Mouse (Mus musculus): ENCODE results near the gene Mcidas. TPM values are rescaled to one million over a fixed set of nuclear protein-coding genes. Genes with fewer than 3 reads are reported as not detected.

The Mcidas gene
- total and polyA plus RNA-seq, 2 experiments from 2014 or later, result not detected

DNA sequence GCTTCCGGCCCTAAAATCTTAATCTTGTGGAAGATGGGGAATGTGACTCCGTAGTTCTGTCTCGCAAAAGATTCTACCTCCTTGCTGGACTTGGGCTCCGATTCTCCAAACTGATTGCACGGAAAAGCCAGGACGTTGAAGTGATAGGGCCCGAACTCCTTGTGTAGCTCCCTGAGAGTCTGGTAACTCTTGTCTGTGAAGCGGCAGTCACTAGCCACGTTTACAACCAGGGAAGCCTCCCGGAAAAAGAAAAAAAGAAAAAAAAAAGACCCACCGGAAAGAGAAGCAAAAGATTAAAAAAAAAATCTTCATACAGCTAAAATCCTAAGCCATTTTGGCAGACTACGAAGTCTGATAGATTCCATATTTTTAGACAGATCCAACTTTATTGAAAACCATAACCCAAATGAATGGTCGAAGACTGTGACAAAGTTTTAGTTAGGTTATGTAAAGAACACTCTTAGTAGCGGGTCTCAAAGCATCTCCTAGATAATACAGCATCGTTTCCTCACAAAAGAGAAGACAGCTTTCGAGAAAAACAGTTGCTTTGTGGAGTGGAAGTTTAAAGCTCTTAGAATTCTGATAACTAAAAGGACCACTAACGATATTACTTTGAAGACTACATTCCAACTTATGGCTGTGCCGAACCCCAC lies 51.9 kb downstream of the Mcidas start:
- H3K4me1 ChIP-seq (ENCODE audit: control insufficient read depth, insufficient read depth), result 0 out of 2 replicates have a peak, but pooled peaks cover 7% of the 10 kb centered on the region
- H3K27me3 ChIP-seq (ENCODE audit: control insufficient read depth, insufficient read depth, low read length), result no peaks in the 10 kb centered on the region
- H3K4me2 ChIP-seq (ENCODE audit: low read depth, low read length), result peak overlapping the region; percentile 65
- peak overlapping the region; percentile 60 for H3K27ac ChIP-seq (ENCODE audit: low read depth)
- 7% methylated on average over 18 of the region's 18 CpGs for WGBS
- TF ChIP-seq EP300 (IDR thresholded peaks at IDR 0.05; ENCODE audit: low read depth) (no peak), CTCF (IDR thresholded peaks at IDR 0.05; ENCODE audit: low read depth) (no peak)
- DNase-seq (ENCODE audit: low spot score) (no peak), ATAC-seq (ENCODE audit: insufficient read depth, low read depth) (no peak)
- peak overlapping the region; percentile 54 for H3K9ac ChIP-seq (replicated peaks; ENCODE audit: low read depth, low read length)
- H3K4me3 ChIP-seq (ENCODE audit: low read depth, low read length), result peak overlapping the region; percentile 61
- H3K36me3 ChIP-seq (replicated peaks; ENCODE audit: control insufficient read depth, insufficient read depth, low read length), result 0 out of 2 replicates have a peak, but pooled peaks cover 4% of the 10 kb centered on the region
- H3K9me3 ChIP-seq (replicated peaks; ENCODE audit: control insufficient read depth, low read length), result no peaks in the 10 kb centered on the region

GRCm38 (mm10) chr13:113046211-113046883 lies 52.7 kb downstream of the Mcidas start, which contains the start of gene Gpx8:
Gpx8 (minus strand) TSS chr13:113046410.
- Histone ChIP-seq H3K9me3 (replicated peaks; ENCODE audit: control insufficient read depth, low read length) (no peaks in the 10 kb centered on the region), H3K27me3 (ENCODE audit: control insufficient read depth, insufficient read depth, low read length) (no peaks in the 10 kb centered on the region), H3K9ac (replicated peaks; ENCODE audit: low read depth, low read length) (peak within 1 kb of the TSS; percentile 54), H3K4me1 (ENCODE audit: control insufficient read depth, insufficient read depth) (0 out of 2 replicates have a peak, but pooled peaks cover 7% of the 10 kb centered on the region), H3K27ac (ENCODE audit: low read depth) (peak within 1 kb of the TSS; percentile 60), H3K36me3 (replicated peaks; ENCODE audit: control insufficient read depth, insufficient read depth, low read length) (0 out of 2 replicates have a peak, but pooled peaks cover 4% of the 10 kb centered on the region), H3K4me3 (ENCODE audit: low read depth, low read length) (peak within 1 kb of the TSS; percentile 61), H3K4me2 (ENCODE audit: low read depth, low read length) (peak within 1 kb of the TSS; percentile 65)
- WGBS, result 5% methylated on average over 21 of the region's 21 CpGs
- TF ChIP-seq EP300 (IDR thresholded peaks at IDR 0.05; ENCODE audit: low read depth), result no peak
- peak; percentile 66 for TF ChIP-seq CTCF (IDR thresholded peaks at IDR 0.05; ENCODE audit: low read depth)
- DNase-seq (ENCODE audit: low spot score) (peak; percentile 79), ATAC-seq (ENCODE audit: insufficient read depth, low read depth) (peak; percentile 91)

GRCm38 (mm10) chr13:113047018-113047417 lies 53.4 kb downstream of the Mcidas start:
- no peak overlapping the region for H3K4me2 ChIP-seq (ENCODE audit: low read depth, low read length)
- DNase-seq (ENCODE audit: low spot score), result no peak
- no peak for TF ChIP-seq EP300 (IDR thresholded peaks at IDR 0.05; ENCODE audit: low read depth)
- TF ChIP-seq CTCF (IDR thresholded peaks at IDR 0.05; ENCODE audit: low read depth), result no peak
- H3K27ac ChIP-seq (ENCODE audit: low read depth), result no peak overlapping the region
- H3K9ac ChIP-seq (replicated peaks; ENCODE audit: low read depth, low read length), result no peak overlapping the region
- H3K9me3 ChIP-seq (replicated peaks; ENCODE audit: control insufficient read depth, low read length), result no peaks in the 10 kb centered on the region
- H3K36me3 ChIP-seq (replicated peaks; ENCODE audit: control insufficient read depth, insufficient read depth, low read length), result 0 out of 2 replicates have a peak, but pooled peaks cover 4% of the 10 kb centered on the region
- no peak for ATAC-seq (ENCODE audit: insufficient read depth, low read depth)
- no peak overlapping the region for H3K4me3 ChIP-seq (ENCODE audit: low read depth, low read length)
- H3K4me1 ChIP-seq (ENCODE audit: control insufficient read depth, insufficient read depth), result 0 out of 2 replicates have a peak, but pooled peaks cover 7% of the 10 kb centered on the region
- no peaks in the 10 kb centered on the region for H3K27me3 ChIP-seq (ENCODE audit: control insufficient read depth, insufficient read depth, low read length)

- ATAC-seq (ENCODE audit: insufficient read depth, low read depth), result no peak
- H3K4me3 ChIP-seq (ENCODE audit: low read depth, low read length), result no peak overlapping the region
- 68% methylated on average over 3 of the region's 3 CpGs for WGBS
- H3K27me3 ChIP-seq (ENCODE audit: control insufficient read depth, insufficient read depth, low read length), result no peaks in the 10 kb centered on the region
- no peak for DNase-seq (ENCODE audit: low spot score)
- TF ChIP-seq CTCF (IDR thresholded peaks at IDR 0.05; ENCODE audit: low read depth), result 0 out of 2 replicates have a peak, but pooled peaks have one; percentile 16
- no peak for TF ChIP-seq EP300 (IDR thresholded peaks at IDR 0.05; ENCODE audit: low read depth)
- no peak overlapping the region for H3K4me2 ChIP-seq (ENCODE audit: low read depth, low read length)
- 0 out of 2 replicates have a peak, but pooled peaks cover 7% of the 10 kb centered on the region for H3K4me1 ChIP-seq (ENCODE audit: control insufficient read depth, insufficient read depth)
- H3K9ac ChIP-seq (replicated peaks; ENCODE audit: low read depth, low read length), result no peak overlapping the region
- H3K9me3 ChIP-seq (replicated peaks; ENCODE audit: control insufficient read depth, low read length), result no peaks in the 10 kb centered on the region
- H3K27ac ChIP-seq (ENCODE audit: low read depth), result no peak overlapping the region
- H3K36me3 ChIP-seq (replicated peaks; ENCODE audit: control insufficient read depth, insufficient read depth, low read length), result 0 out of 2 replicates have a peak, but pooled peaks cover 3% of the 10 kb centered on the region
These were observed 54.0 kb downstream of the Mcidas start for GRCm38 (mm10) chr13:113047647-113048046.

MicroRNAs encoded within 50 kb of the gene (microRNA counts, 519-probe panel; counts per million panel counts)
- microRNA mmu-miR-449a, result not detected
- not detected for microRNA mmu-miR-449b
- not detected for microRNA mmu-miR-449c

Small RNA genes lying within 50 kb of the gene (microRNA-seq; reads per million reads assigned to microRNA genes)
- 27.1 reads per million, percentile 40 among the genes with 10 or more reads in this experiment for gene Mir449a
- gene Mir449b, result not detected
- gene Mir449c, result not detected

Other genes with a start within 250 kb of the Mcidas start
- 88.7 and 129 TPM in 2 replicates for gene Plpp1, start 193.1 kb upstream of the Mcidas start, total RNA-seq (2014; rRNA removed; ENCODE audit: low replicate concordance)
- gene Plpp1, start 193.1 kb upstream of the Mcidas start, polyA plus RNA-seq (2015; fragmentation: Nextera tagmentation; extraction: Ambion mirVana), result 89.4 and 101 TPM in 2 replicates
- gene Mtrex, start 66.4 kb upstream of the Mcidas start, total RNA-seq (2014; rRNA removed; ENCODE audit: low replicate concordance), result 14.3 and 15.5 TPM in 2 replicates
- gene Mtrex, start 66.4 kb upstream of the Mcidas start, polyA plus RNA-seq (2015; fragmentation: Nextera tagmentation; extraction: Ambion mirVana), result 22.3 and 23.4 TPM in 2 replicates
- gene Dhx29, start 66.4 kb upstream of the Mcidas start, total RNA-seq (2014; rRNA removed; ENCODE audit: low replicate concordance), result 6.4 and 15.0 TPM in 2 replicates
- gene Dhx29, start 66.4 kb upstream of the Mcidas start, polyA plus RNA-seq (2015; fragmentation: Nextera tagmentation; extraction: Ambion mirVana), result 12.1 and 13.2 TPM in 2 replicates
- gene Ccno, start 6.0 kb upstream of the Mcidas start, total RNA-seq (2014; rRNA removed; ENCODE audit: low replicate concordance), result 0.23 TPM in 1 of 2 replicates, not detected in the other
- gene Ccno, start 6.0 kb upstream of the Mcidas start, polyA plus RNA-seq (2015; fragmentation: Nextera tagmentation; extraction: Ambion mirVana), result 0.14 and 0.29 TPM in 2 replicates
- not detected in 2 replicates for gene Cdc20b, start 41.3 kb downstream of the Mcidas start, total RNA-seq (2014; rRNA removed; ENCODE audit: low replicate concordance)
- gene Cdc20b, start 41.3 kb downstream of the Mcidas start, polyA plus RNA-seq (2015; fragmentation: Nextera tagmentation; extraction: Ambion mirVana), result not detected in 2 replicates
- 26.8 and 32.3 TPM in 2 replicates for gene Gpx8, start 52.6 kb downstream of the Mcidas start, total RNA-seq (2014; rRNA removed; ENCODE audit: low replicate concordance)
- 100 and 109 TPM in 2 replicates for gene Gpx8, start 52.6 kb downstream of the Mcidas start, polyA plus RNA-seq (2015; fragmentation: Nextera tagmentation; extraction: Ambion mirVana)
- 12.4 TPM in 1 of 2 replicates, not detected in the other for gene Gzma, start 107.1 kb downstream of the Mcidas start, total RNA-seq (2014; rRNA removed; ENCODE audit: low replicate concordance)
- gene Gzma, start 107.1 kb downstream of the Mcidas start, polyA plus RNA-seq (2015; fragmentation: Nextera tagmentation; extraction: Ambion mirVana), result 0.31 and 0.36 TPM in 2 replicates
- 1.7 TPM in 1 of 2 replicates, not detected in the other for gene Esm1, start 215.8 kb downstream of the Mcidas start, total RNA-seq (2014; rRNA removed; ENCODE audit: low replicate concordance)
- 0.61 and 0.78 TPM in 2 replicates for gene Esm1, start 215.8 kb downstream of the Mcidas start, polyA plus RNA-seq (2015; fragmentation: Nextera tagmentation; extraction: Ambion mirVana)
- not detected in 2 replicates for gene Gzmk, start 232.1 kb downstream of the Mcidas start, total RNA-seq (2014; rRNA removed; ENCODE audit: low replicate concordance)
- not detected in 2 replicates for gene Gzmk, start 232.1 kb downstream of the Mcidas start, polyA plus RNA-seq (2015; fragmentation: Nextera tagmentation; extraction: Ambion mirVana)

All from heart, postnatal 0 days (tissue).